Mouse (Mus musculus) spleen, adult 2 months (tissue): ENCODE data around the gene Cldn19.

Experiments used
- CTCF ChIP-seq: fragments of 200-500 bp; IDR thresholded peaks from 2 replicates; pipeline ENCODE4 v1.5.1; 2011; ENCODE audit warnings: mild to moderate bottlenecking, inconsistent platforms; ENCODE audit not compliant: insufficient read depth, insufficient read length, insufficient replicate concordance; ENCODE audit errors: extremely low read depth
- POLR2A ChIP-seq: fragments of 200-500 bp; IDR thresholded peaks from 2 replicates; pipeline ENCODE4 v1.6.1; 2011; ENCODE audit warnings: low read depth, low read length, inconsistent platforms

- no peak for TF ChIP-seq POLR2A
- TF ChIP-seq CTCF: no peak
Measured at GRCm38 (mm10) chr4:119285336-119285735, 30.1 kb downstream of the Cldn19 start.
